Mouse (Mus musculus) spleen, adult 2 months (tissue): ENCODE data around the gene Plin5. TPM values are rescaled to one million over a fixed set of nuclear protein-coding genes. Genes with fewer than 3 reads are reported as not detected.

Source experiments
- DNase-seq, 2 experiments: peaks; one replicate each; pipeline versions ENCODE4 v3.0.0 to v3.0.0-alpha.2; 2012 to 2021; ENCODE audit warnings: low spot score in 2 of 2, low read depth in 1 of 2
- H3K27ac ChIP-seq: fragments of 200-500 bp; 2 replicates; pipeline ENCODE4 v1.5.1; 2012; ENCODE audit warnings: low read length, inconsistent platforms; ENCODE audit not compliant: insufficient read depth
- H3K27me3 ChIP-seq: fragments of 200-500 bp; 2 replicates; pipeline ENCODE4 v1.6.1; 2012; ENCODE audit warnings: mild to moderate bottlenecking, moderate library complexity, low read length, inconsistent platforms; ENCODE audit not compliant: control insufficient read depth, insufficient read depth
- H3K36me3 ChIP-seq: fragments of 200-500 bp; 2 replicates; pipeline ENCODE4 v1.6.1; 2012; ENCODE audit warnings: mild to moderate bottlenecking, low read length, inconsistent platforms; ENCODE audit not compliant: control insufficient read depth, insufficient read depth
- H3K4me1 ChIP-seq: fragments of 200-500 bp; 2 replicates; pipeline ENCODE4 v1.6.1; 2011; ENCODE audit warnings: inconsistent platforms; ENCODE audit not compliant: control insufficient read depth, insufficient read depth, insufficient read length
- H3K4me3 ChIP-seq: fragments of 200-500 bp; 2 replicates; pipeline ENCODE4 v1.5.1; 2011; ENCODE audit warnings: mild to moderate bottlenecking, inconsistent platforms; ENCODE audit not compliant: insufficient read depth, insufficient read length; ENCODE audit errors: extremely low read depth
- CTCF ChIP-seq: fragments of 200-500 bp; IDR thresholded peaks from 2 replicates; pipeline ENCODE4 v1.5.1; 2011; ENCODE audit warnings: mild to moderate bottlenecking, inconsistent platforms; ENCODE audit not compliant: insufficient read depth, insufficient read length, insufficient replicate concordance; ENCODE audit errors: extremely low read depth
- POLR2A ChIP-seq: fragments of 200-500 bp; IDR thresholded peaks from 2 replicates; pipeline ENCODE4 v1.6.1; 2011; ENCODE audit warnings: low read depth, low read length, inconsistent platforms
- WGBS: fragments of 180-500 bp; shearing (Covaris S2); methylation state at CpG from one replicate; pipeline ENCODE4 v1.1.7; 2018; 5-methylcytosine and 5-hydroxymethylcytosine counted together
- polyA plus RNA-seq: library from polyadenylated mRNA; depleted of rRNA; stranded (reverse); fragments of >200 nt; gene quantifications from 2 replicates; pipeline ENCODE4 v1.2.3, GENCODE M21; 2012

Gene Plin5
- polyA plus RNA-seq, 1 experiment: 0.30 TPM

GRCm38 (mm10) chr17:56153643-56154042, 36.2 kb upstream of the Plin5 start:
- WGBS: 57% methylated on average over 9 of the region's 9 CpGs
- TF ChIP-seq POLR2A: no peak
- TF ChIP-seq CTCF: no peak
- H3K27me3 ChIP-seq: peaks cover 1% of the 10 kb centered on the region; the same call in 1 of the 2 replicates
- DNase-seq: no peak
- no peaks in the 10 kb centered on the region; the same call in none of the 2 replicates for H3K4me1 ChIP-seq
- no peak overlapping the region for H3K4me3 ChIP-seq
- no peak overlapping the region for H3K27ac ChIP-seq
- H3K36me3 ChIP-seq: no peaks in the 10 kb centered on the region

GRCm38 (mm10) chr17:56149897-56150296, 32.5 kb upstream of the Plin5 start:
- Histone ChIP-seq H3K4me3 (no peak overlapping the region), H3K27ac (no peak overlapping the region), H3K4me1 (peaks cover 6% of the 10 kb centered on the region), H3K36me3 (no peaks in the 10 kb centered on the region), H3K27me3 (no peaks in the 10 kb centered on the region)
- TF ChIP-seq CTCF (no peak), POLR2A (no peak)
- no peak for DNase-seq
- WGBS: 31% methylated on average over 2 of the region's 2 CpGs

- no peak for DNase-seq
- Histone ChIP-seq H3K27ac (no peak overlapping the region), H3K27me3 (no peaks in the 10 kb centered on the region), H3K4me3 (peak overlapping the region; percentile 46), H3K4me1 (peaks cover 6% of the 10 kb centered on the region), H3K36me3 (no peaks in the 10 kb centered on the region)
- no peak for TF ChIP-seq POLR2A
- no peak for TF ChIP-seq CTCF
- WGBS: 8% methylated on average over 30 of the region's 30 CpGs
Observed at GRCm38 (mm10) chr17:56148790-56149618, 31.6 kb upstream of the Plin5 start.

- TF ChIP-seq POLR2A (no peak), CTCF (no peak)
- 22% methylated on average over 9 of the region's 9 CpGs for WGBS
- Histone ChIP-seq H3K4me1 (peaks cover 6% of the 10 kb centered on the region), H3K27me3 (no peaks in the 10 kb centered on the region), H3K27ac (no peak overlapping the region), H3K4me3 (peak overlapping the region; percentile 46; the same call in 1 of the 2 replicates), H3K36me3 (no peaks in the 10 kb centered on the region)
- DNase-seq: peak; percentile 31 to 44
Observed at GRCm38 (mm10) chr17:56148280-56148679, 30.9 kb upstream of the Plin5 start.

- WGBS: 51% methylated on average over 12 of the region's 12 CpGs
- DNase-seq: no peak
- TF ChIP-seq POLR2A (no peak), CTCF (no peak)
- Histone ChIP-seq H3K4me1 (peaks cover 6% of the 10 kb centered on the region), H3K27me3 (no peaks in the 10 kb centered on the region), H3K36me3 (no peaks in the 10 kb centered on the region), H3K27ac (no peak overlapping the region), H3K4me3 (no peak overlapping the region)
Observed at GRCm38 (mm10) chr17:56147420-56147819, 30.0 kb upstream of the Plin5 start.

- TF ChIP-seq CTCF (no peak), POLR2A (no peak)
- H3K27me3 ChIP-seq: 0 out of 2 replicates have a peak, but pooled peaks cover 1% of the 10 kb centered on the region
- H3K36me3 ChIP-seq: no peaks in the 10 kb centered on the region
- no peak for DNase-seq
- no peak overlapping the region for H3K4me3 ChIP-seq
- WGBS: 59% methylated on average over 9 of the region's 9 CpGs
- no peak overlapping the region for H3K27ac ChIP-seq
- peaks cover 6% of the 10 kb centered on the region for H3K4me1 ChIP-seq
Observed at GRCm38 (mm10) chr17:56146131-56146530, 28.7 kb upstream of the Plin5 start.

- WGBS: 71% methylated on average over 9 of the region's 9 CpGs
- H3K27ac ChIP-seq: no peak overlapping the region
- TF ChIP-seq POLR2A (no peak), CTCF (no peak)
- no peak for DNase-seq
- H3K4me1 ChIP-seq: peaks cover 10% of the 10 kb centered on the region
- peaks cover 13% of the 10 kb centered on the region for H3K27me3 ChIP-seq
- H3K4me3 ChIP-seq: no peak overlapping the region
- H3K36me3 ChIP-seq: no peaks in the 10 kb centered on the region
Observed at GRCm38 (mm10) chr17:56144546-56144945, 27.1 kb upstream of the Plin5 start.
